Mouse (Mus musculus): ENCODE measurements around the gene Gpr107.

The Gpr107 gene

DNA sequence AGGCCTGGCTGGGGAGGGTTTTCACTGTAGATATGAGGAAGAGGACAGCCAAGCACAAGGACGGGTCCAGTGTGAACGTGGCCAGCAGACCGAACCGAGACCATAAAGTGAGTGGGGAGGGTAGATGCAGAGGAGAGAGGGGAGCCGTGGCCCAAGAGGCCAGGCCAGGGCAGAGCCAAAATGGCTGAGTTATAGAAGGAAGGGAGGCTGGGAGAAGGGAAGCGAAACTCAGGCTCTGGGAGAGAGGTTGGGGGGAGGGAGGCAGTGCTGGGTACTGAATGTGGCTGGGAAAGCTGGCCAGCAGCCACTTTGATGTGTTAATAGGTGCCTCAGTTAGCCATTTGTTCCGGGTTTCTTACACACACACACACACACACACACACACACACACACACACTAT, 24.9 kb upstream of the Gpr107 start:
- no peak for DNase-seq (ENCODE audit: low read depth)

DNA sequence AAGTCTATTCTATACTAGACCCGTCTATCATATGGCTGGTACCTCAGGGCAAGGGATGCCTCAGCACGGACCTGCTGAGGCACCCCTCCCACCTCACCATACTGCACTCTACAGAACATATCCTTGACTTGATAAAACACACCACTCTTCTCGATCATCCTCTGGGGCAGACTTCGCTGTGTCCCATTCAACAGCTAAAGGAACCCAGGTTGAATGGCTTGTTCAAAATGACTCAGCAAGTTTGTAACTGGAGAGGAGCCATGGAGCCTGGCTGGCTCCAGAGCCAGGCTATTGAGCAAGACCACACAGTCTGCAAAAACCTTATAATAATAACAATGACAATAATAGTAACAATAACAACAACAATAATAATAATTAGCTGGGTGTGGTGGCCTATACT, 24.2 kb upstream of the Gpr107 start:
- no peak for DNase-seq (ENCODE audit: low read depth)

DNA sequence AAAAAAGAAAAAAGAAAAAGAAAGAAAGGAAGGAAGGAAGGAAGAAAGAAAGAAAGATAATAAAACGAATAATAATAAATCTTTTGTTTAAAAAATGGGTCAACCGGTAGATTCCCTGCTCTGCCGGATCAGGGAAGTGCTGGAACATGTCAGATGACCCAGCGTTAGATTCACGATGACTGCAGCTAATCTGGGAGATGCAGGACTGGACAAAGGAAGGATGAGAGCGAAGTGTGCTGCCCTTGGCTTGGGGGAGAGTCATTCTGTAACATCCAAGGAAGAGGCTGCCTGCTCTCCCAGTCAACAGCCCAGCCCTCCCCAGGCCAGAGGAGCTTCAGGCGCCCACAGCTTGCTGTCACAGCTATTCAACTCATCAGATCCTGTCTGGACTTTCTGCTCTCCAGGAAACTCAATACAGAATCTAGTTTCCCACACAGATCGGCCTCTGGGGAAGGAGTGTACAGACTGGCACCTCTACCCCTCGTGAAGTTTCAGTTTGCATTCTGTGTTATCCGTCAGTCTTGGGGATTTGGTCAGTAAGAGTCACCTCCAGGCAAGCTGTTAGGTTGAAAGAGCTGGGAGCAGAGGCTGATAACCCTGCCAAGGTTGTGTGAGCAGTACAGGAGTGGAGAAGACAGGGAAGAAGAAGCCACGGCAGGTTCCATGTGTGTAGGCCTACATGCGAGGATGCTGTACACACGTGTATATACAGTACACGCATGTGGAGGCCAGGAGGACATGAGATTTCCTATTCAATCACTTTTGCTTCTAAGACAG, 22.2 kb upstream of the Gpr107 start:
- peak; percentile 60 for DNase-seq (ENCODE audit: low read depth)

DNA sequence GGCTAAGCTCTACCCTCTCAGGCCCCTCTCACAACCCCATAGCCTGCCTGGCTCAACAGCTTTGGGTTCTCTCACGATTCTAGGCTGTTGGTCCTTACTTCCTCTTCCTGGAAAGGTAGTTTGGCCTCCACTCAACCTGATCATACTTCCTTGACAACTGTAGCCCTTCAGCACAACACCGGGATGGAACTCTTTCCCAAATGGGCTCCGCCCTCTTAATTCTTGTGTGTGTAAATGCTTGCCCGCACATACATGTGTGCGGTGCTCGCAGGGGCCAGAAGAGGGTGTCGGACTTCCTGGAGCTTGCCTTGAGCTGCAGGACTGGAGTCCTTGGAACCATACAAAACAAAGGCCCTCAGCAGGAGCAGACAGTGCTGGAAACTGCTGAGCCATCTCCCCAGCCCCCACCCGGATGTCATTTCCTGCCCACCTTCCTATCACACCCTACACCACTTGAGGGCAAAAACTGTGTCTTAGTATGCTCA, 21.3 kb upstream of the Gpr107 start:
- peak; percentile 89 for DNase-seq (ENCODE audit: low read depth)

DNA sequence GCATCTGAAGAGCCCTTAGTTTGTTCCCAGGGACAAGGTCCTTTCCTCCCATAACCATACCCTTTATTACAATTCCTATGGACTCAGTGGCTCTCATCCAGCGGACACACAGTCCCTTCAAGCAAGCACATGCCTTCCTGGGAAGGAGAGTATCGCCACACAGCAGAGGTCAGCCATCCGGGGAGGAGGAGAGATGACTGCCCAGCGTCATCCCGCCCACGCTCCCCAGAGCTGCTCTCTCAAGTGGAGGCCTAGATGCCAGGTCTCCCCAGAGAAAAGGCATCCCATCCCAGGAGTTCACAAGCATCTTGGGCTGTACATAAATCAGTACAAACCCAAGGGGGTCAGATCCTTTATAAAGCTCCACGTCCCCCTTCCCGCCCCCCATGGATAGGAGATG, 19.4 kb upstream of the Gpr107 start:
- DNase-seq (ENCODE audit: low read depth) = no peak

DNA sequence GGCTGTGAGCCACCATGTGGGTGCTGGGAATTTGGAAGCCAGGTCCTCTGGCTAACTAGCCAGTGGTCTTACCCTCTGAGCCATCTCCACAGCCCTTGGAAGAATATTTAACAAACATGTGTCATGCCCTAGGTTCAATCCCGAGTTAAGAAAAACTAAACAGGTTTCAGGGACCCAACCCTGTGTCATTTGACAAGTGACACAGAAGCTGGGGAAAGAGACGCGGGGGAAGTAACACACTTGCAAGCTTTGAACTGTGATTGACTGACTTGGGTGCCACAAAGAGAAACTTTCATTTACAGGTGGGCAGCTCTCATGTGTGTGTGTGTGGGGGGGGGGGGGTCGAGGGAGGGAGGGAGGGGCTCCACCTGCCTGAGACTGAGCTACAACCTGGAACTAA, 18.1 kb upstream of the Gpr107 start:
- DNase-seq (ENCODE audit: low read depth) = peak; percentile 65

DNA sequence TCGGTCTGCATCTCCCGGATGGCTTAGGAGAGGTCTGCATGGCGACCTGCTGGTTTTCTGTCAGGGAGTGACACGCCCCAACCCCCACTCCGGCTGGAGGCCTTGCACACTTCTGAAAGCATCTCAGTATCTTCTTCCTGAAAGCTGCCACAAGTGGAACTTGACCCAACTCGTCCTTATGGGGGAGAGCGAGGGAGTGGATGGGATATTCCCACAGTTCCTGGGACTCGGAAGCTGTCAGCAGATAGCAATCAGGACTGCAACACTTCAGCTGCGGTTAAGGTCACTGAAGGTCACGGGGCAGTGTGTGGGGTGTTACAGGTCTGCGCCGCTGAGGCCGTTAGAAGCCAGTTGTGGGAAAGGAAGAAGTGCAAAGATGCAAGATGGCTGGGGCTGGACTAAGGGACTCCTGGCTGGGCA, 16.6 kb upstream of the Gpr107 start:
- DNase-seq (ENCODE audit: low read depth) = peak; percentile 69

DNA sequence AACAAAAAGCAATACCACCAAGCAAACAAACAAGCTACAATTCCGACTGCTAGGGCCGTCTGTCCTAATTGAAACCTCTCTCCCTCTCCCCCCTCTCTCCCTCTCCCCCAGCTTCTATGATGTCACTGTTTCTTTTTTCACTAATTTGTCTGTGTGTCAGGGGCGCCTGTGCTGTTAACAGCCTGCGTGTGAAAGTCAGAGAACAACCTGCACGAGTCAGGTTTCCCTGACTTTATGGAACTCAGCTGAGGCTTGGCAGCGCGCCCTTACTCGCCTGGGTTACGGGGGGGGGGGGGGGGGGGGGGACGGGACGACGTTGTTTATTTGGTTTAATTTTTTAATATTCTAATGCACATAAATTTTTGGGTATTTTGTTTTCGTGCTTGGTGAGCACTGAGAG, 15.8 kb upstream of the Gpr107 start:
- DNase-seq (ENCODE audit: low read depth) = peak; percentile 68

DNA sequence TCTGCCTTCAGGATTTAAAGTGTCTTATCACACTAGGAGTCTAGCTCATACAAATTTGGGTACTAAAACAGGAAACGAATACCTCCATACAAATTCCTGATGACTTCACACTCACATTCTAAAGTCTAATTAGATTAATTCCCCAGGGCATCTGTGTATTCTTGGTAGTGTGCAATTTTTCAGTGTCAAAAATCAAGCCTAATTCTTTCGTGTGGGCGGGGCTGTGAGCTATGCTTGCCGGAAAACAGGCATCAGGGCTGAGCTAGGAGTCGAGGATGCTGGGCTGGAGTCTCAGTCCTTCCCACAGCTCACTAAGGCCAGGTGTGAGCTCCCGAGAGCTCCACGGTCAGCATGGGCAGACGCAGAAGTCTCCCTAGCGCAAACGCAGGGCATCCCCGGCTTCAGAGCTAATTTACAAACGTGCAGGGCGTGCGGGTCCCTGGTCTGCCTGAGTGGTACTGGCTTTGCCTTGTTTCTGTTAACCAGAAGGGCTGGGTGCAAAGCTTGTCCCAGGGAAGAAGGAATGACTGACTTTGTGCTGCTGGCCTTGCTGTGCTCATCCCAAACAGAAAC, 15.0 kb upstream of the Gpr107 start:
- peak; percentile 62 for DNase-seq (ENCODE audit: low read depth)

DNA sequence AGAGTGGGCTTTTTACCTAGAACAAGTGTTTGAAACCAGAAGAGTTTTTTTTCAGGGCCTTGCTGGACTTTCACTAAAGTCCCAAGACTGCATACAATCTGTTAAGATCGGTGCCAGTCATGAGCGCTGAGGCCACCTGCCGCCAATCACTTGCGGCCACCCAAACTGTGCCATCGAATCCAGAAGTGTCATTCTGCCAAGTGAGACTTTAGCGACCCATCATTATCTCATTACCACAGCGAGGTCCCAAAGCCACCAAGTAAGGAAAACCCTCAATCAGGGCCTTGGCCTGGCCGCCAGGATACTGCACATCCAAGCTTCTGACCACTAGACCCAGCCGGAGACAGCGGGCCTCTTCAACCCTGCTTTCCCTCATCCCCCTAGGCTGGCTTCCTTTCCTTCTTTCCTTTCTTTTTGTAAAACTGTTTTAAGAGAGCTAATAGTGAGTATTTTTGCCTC, 12.9 kb upstream of the Gpr107 start:
- peak; percentile 77 for DNase-seq (ENCODE audit: low read depth)

DNA sequence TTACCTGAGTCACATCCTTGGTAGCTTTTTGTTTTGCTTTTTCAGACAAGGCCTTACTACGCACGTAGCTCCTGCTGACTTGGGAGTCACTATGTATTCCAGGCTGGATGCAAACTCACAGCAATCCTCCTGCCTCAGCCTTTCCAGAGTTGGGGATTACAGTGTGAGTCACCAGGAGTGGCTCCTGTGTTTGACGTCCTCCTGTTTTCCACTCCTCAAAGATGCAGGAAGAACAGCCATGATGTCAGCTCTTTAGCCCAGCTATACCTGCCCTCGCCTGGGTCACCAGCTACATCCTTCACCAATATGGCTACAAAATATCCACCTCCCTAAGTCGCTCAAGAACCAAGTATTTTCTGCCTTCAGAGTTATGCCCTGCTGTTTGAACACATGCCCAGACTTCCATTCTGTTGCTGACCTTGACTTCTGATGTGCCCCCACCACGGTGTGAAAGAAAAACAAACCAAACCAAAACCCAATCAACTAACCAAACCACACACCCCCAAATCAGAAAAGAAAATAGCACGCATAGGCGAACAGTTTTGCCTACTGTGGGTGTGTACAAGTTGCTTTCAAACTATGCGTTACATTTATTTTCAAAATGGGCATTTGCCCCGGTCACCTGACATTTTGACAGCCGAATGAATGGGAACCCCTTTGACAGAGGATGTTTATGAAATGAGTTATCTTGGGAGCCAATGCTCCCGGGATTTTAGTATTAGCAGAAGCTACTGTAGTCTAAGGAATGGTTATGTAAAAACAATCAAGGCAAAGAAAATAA, 11.9 kb upstream of the Gpr107 start:
- DNase-seq (ENCODE audit: low read depth) = peak; percentile 68

DNA sequence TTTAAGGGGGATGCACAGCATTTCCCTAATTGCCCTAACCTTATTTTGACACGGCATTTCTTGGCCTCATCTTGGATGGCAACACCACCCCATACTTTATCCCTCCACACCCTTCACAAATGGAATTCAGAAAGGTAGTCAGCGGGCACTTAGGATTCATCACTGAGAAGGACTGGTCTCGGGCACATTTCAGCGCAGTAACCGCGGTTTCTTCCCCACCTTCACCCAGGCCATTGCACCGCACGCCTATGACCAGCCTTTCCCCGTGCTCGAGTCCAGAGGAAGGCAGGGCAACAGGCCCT, 11.4 kb upstream of the Gpr107 start:
- DNase-seq (ENCODE audit: low read depth) = no peak

DNA sequence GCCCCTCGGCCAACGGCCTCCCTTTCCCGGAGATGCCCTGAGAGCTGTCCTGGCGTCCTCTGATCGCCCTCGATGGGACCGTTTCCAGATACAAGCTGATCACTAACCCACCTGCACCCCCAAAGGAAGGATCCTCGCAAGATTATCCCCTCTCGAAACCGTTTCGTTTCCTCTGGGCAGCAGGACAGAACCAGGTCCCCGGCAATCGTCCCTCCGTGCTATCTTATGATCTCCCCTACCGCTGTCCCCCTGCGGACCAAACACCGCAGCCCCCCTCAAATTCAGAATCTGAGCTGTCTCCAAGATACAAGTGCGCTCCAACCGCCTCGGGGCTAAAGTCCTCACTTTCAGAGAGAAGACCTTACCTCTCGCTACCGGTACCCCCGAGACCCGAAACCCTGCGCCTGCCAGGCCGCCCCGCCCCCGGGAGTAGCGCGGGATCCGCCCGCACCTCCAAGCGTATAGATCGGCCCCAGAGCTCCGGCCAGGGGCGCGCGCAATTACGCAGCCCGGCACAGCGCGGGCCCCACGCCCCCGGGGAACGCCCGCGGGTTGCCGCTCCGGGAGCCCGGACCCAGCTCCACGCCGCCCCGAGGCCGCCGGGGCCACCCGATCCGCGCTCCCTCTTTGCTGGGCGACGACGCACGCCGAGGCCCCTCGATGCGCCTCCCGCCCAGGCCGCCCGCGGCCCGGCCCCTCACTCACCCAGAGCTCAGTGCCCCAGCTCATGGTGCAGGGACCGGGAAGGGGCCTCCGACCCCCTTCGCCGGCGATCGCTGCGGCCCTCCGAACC, 10.8 kb upstream of the Gpr107 start:
- DNase-seq (ENCODE audit: low read depth) = peak; percentile 59

DNA sequence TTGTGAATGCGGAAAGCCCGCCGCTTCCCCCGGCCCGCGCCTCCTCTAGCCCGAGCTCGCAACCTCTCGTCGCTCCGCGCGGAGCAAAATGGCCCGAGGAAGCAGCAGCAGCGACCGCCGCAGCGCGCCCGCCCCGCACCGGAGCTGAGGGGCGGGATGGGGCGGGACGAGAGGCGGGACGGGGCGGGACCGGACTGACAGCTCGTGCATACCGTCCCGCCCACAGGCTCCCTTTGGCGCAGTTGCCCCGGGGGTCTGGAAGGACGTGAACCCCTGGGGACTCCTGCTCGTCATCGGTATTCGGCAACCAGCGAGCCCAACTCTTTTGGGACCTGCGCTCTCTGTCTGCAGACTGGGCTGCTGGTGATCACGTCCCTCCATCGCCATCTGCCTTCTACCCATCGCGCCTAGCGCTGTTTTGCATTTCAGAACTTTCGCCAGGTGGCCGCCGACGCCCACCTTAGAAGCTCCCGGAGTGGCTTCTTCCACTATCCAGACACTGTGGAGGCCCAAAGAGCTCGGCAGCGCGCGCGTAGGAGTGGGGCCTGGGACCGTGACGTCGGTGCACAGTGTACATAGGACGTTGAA, 10.2 kb upstream of the Gpr107 start, which contains the start of gene Fnbp1:
TSS of gene Fnbp1 (minus strand) at position 142 of the 588 bp plus-strand sequence.
- DNase-seq (ENCODE audit: low read depth) = peak; percentile 94

DNA sequence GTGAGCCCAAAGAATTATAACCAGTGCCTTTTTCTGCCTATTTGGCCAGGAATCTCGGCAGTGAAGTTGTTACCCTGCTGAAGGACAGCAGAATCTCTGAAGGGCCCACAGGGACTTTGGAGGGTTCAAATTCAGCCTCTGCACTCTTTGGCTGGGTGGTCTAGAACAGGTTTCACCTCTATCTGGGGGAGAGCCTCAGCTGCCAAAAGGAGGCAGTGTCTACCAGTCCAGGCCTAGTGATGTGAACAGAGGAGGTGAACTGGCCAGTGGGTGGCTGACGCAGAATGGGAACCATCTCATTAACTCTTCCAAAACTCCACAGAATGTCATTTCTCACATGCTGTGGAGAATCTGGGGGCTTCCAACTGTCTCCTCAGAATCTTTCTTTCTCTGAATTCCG, 9.6 kb upstream of the Gpr107 start:
- peak; percentile 66 for DNase-seq (ENCODE audit: low read depth)

DNA sequence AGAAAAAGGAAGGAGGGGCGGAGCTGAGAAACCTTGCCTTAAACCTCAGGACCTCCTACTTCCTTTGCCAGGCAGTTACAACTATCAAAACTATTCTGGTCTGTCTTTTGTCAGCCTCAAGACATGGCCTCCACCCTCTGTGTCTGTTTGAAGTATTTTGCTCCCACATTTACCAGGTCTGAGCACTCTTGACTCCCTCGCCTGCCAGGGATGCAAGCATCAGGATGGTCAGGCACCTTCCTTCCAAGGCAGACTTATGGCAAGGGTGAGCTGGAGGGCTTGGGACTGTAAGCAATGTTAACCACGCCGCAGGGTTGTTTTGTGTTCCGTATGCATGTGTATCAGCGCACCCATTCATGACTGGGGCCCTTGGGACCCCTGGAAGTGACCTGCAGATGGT, 8.8 kb upstream of the Gpr107 start:
- peak; percentile 90 for DNase-seq (ENCODE audit: low read depth)

DNA sequence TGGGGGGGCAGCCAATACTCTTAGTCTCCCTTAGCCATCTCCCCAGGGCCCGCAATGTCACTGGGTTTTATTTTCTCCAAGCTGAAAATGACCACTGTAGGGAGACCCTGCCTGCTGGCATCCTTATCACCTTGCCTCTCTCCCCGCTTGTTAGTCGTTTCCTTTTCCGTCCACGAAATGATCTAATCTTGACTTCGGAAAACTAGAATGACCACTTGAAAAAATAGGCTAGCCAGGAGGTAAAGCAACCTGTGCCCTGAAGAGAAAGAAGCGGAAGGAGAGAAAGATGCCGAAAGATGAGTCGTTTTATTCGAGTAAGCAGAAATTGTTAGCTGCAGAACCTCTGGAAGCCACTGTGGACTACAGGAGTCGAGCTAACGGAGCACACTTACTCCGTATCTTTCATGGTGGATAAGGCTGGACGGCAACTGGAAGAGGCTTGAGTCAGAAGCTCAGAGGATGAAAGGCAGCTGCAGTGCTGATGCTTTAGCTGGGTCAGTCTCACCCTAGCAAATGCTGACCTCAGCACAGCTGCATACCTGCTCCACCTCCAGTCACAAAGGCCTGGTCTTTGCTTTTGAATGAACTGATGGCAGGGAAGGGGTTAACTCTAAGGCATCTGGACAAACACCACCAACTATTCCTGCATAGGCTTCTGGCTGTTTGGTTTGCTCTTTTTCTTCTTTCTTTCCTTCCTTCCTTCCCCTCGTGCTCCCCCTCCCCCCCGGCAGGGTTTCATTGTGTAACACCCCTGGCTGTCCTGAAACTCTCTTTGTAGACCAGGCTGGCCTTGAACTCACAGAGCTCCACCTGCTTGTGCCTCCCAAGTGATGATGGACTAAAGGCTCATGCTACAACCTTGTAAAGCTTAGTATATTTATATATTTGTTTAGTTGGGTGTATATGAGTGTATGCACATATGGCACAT, 8.1 kb upstream of the Gpr107 start:
- peak; percentile 68 for DNase-seq (ENCODE audit: low read depth)

DNA sequence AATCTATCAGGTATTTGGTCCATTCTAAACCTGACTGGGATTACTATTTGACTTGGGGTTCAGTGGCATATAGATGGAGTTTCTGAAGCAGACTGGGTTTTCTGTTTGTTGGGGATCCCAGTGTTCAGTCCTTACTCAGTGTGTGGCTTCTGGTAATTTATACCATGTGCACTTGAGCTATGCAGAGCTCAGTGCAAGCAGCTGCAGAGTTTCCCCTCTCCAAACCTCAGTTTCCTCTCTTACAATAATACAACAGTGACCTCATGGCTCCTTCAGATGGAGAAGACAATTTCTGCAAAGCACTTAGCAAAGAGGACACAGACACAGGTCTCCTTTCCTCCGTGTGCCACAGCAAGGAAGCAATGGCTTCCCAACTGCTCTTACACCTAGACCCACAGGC, 7.2 kb upstream of the Gpr107 start:
- DNase-seq (ENCODE audit: low read depth) = peak; percentile 75

DNA sequence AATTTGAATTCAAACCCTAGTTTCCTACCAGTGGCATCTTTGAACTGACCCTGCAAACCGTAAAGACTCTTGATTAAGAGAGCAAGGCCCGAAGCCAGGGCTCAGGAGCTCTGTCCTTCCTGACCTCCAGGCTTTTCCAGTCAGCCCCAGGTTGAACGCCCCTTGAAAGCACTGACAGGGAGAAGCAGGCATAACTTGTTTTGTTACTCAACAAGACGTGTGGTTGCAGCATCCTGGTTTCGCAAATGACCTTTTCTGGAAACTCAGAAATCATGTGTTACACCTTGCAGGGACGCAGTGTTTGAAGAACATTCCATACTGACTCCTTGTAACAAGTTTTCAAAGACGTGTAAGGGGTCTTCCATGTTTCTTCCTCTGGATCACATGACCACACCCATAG, 5.1 kb upstream of the Gpr107 start:
- no peak for DNase-seq (ENCODE audit: low read depth)

DNA sequence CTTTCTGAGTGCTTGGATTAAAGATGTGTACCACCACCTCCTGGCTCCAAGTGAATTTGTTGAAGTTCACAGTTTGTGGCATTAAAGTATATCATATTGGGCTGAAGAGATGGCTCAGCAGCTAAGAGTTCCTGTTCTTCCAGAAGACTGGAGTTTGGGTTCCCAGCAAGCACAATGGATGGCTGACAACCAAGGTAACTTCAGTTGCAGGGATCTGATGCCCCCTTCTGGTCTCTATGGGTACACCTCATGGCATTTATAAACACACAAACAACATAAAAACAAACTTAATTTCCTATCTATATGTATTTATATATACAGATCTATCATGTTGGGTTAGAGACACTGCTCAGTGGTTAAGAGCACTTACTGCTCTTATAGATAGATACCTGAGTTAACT, 1.4 kb upstream of the Gpr107 start:
- peak; percentile 79 for DNase-seq (ENCODE audit: low read depth)

DNA sequence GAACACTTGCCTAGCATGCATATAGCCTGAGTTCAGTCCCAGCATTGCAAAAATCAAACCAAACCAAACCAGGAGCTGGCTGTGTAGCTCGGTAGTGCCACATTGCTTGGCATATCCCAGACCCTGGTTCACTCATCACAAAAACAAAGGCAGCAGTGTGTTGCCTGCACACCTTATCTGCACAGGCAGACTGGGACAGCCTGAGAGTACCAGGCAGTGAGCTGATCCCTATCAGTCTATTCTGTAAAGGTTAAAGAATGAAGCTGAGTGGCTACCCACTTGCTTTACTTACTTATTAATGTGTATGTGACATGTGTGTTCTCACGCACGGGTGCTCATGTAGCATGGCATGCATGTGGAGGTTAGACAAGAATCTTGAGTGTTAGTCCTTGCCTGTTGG, 4.7 kb downstream of the Gpr107 start:
- no peak for DNase-seq (ENCODE audit: low read depth)

All from induced T-regulatory cell, adult 2 months (primary cell).